Mouse (Mus musculus): Measurements from ENCODE around the gene Megf9. TPM values are rescaled to one million over a fixed set of nuclear protein-coding genes. Genes with fewer than 3 reads are reported as not detected.

Megf9 gene
- 0.70 TPM for polyA plus RNA-seq (2017; shearing (Covaris generic))

DNA sequence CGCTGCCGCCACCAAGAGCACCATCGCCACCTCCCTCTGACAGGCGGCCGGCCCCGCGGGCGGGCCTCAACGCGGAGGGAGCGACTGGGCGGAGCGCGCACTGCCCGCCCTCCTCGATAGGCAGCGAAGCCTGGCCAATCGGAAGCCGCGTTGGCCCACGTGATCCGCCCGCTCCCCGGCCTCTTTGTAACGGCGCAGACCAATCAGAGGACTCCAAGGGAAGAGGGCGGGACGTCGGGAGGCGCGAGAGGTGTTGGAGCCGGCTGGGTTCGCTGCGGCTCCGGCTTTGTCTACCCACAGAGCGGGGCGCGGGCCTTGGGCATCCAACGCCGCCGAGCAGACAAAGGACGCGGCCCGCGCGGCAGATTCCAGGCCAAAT lies at the start of gene Megf9:
Gene Megf9 (minus strand): TSS at position 105 of the 379 bp plus-strand sequence.

DNA sequence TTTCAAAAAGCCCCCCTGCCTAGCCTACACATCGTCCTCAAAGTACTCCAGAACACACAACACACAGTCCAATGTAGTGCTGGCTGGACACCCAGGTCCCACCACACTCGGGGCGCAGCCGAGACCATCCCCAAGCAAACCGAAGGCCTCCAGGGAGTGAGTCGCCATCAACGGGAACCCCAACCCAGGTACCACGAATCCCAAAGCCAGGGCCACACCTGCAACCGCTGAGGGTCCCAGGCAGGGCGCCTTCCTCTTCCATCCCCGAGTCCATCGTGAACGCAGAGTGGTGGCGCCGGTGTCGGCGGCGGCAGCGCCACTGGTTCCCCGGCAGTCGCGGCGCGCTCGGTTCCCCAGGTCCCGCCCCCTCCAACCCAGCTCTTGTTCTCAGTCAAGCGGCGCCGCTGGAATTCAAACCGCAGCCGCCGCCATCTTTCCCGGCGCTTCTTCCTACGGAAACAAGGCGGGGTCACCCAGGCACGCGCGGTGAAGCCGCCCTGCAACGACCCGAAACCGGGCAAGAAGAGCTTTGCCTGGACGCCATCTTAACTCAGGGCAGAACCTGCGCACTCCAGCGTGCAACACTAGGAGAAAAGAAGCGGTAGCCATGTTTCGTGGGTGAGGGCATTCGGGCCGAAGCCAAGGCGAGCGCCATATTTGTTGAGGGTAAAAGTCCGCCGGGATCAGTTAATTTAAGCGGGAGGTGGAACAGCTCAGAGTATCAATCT lies 124.6 kb downstream of the Megf9 start, which contains the start of gene Cdk5rap2:
Gene Cdk5rap2 (minus strand): TSS at position 450 of the 728 bp plus-strand sequence.

Other genes starting within 250 kb of the Megf9 start
- 21.3 TPM for gene Cdk5rap2, start 124.6 kb downstream of the Megf9 start, polyA plus RNA-seq (2017; shearing (Covaris generic))